Mouse (Mus musculus) adrenal gland, postnatal 14 days (tissue): ENCODE data around the gene Enpp1. TPM values are rescaled to one million over a fixed set of nuclear protein-coding genes. Genes with fewer than 3 reads are reported as not detected.
"Not testable (repeated sequence)": the region's sequence is repeated elsewhere in the genome, so short reads cannot be mapped to it uniquely, and the experiment has no call there.

Experiments used
- DNase-seq: peaks from one replicate; pipeline ENCODE4 v3.0.0; 2021; ENCODE audit warnings: mixed read lengths
- total RNA-seq: library from RNA; stranded (reverse); gene quantifications from 2 replicates; pipeline ENCODE4 v1.2.3, GENCODE M21; 2021

The Enpp1 gene
- total RNA-seq, 1 experiment from 2014 or later: 4.4 TPM

- DNase-seq: no peak
Observed at GRCm38 (mm10) chr10:24638306-24639070, 73.5 kb downstream of the Enpp1 start.

- no peak for DNase-seq
Observed at GRCm38 (mm10) chr10:24636986-24637385, 75.0 kb downstream of the Enpp1 start.

- no peak for DNase-seq
Observed at GRCm38 (mm10) chr10:24635884-24636283, 76.1 kb downstream of the Enpp1 start.

- DNase-seq: no peak
Observed at GRCm38 (mm10) chr10:24635331-24635815, 76.6 kb downstream of the Enpp1 start.

- peak; percentile 22 for DNase-seq
Observed at GRCm38 (mm10) chr10:24634288-24634687, 77.7 kb downstream of the Enpp1 start.

- DNase-seq: no peak
Observed at GRCm38 (mm10) chr10:24631122-24631521, 80.8 kb downstream of the Enpp1 start.

- peak; percentile 75 for DNase-seq
Observed at GRCm38 (mm10) chr10:24630469-24631081, 81.4 kb downstream of the Enpp1 start.

- DNase-seq: no peak
Observed at GRCm38 (mm10) chr10:24629086-24629720, 82.8 kb downstream of the Enpp1 start.

GRCm38 (mm10) chr10:24628466-24628865, 83.5 kb downstream of the Enpp1 start:
- DNase-seq: no peak

GRCm38 (mm10) chr10:24627262-24627661, 84.7 kb downstream of the Enpp1 start:
- DNase-seq: no peak

GRCm38 (mm10) chr10:24625060-24625701, 86.8 kb downstream of the Enpp1 start:
- DNase-seq: peak; percentile 89

- DNase-seq: peak; percentile 88
Observed at GRCm38 (mm10) chr10:24622586-24622985, 89.4 kb downstream of the Enpp1 start.

GRCm38 (mm10) chr10:24621572-24621971, 90.4 kb downstream of the Enpp1 start:
- peak; percentile 61 for DNase-seq

- not testable (repeated sequence) for DNase-seq
Observed at GRCm38 (mm10) chr10:24616572-24616971, 95.4 kb downstream of the Enpp1 start.

GRCm38 (mm10) chr10:24615799-24616198, 96.2 kb downstream of the Enpp1 start:
- no peak for DNase-seq

GRCm38 (mm10) chr10:24614726-24615125, 97.2 kb downstream of the Enpp1 start:
- DNase-seq: no peak

GRCm38 (mm10) chr10:24609766-24610165, 102.2 kb downstream of the Enpp1 start:
- DNase-seq: peak; percentile 25

GRCm38 (mm10) chr10:24609146-24609545, 102.8 kb downstream of the Enpp1 start:
- DNase-seq: no peak

- DNase-seq: no peak
Observed at GRCm38 (mm10) chr10:24603727-24604126, 108.2 kb downstream of the Enpp1 start.

- no peak for DNase-seq
Observed at GRCm38 (mm10) chr10:24603035-24603434, 108.9 kb downstream of the Enpp1 start.

- no peak for DNase-seq
Observed at GRCm38 (mm10) chr10:24599802-24600201, 112.2 kb downstream of the Enpp1 start.

GRCm38 (mm10) chr10:24598693-24599092, 113.3 kb downstream of the Enpp1 start:
- no peak for DNase-seq

GRCm38 (mm10) chr10:24597789-24598188, 114.2 kb downstream of the Enpp1 start:
- DNase-seq: no peak
